Mouse (Mus musculus) embryonic stem cell, embryonic (primary cell): Measurements from ENCODE around the gene Hebp2.

Experiments used
- CTCF ChIA-PET, 4 experiments: fragments of 300-600 bp in 2 of 4; fragments of 350-600 bp in 2 of 4; sonication (Branson Sonifier 250); formaldehyde crosslinking; loops; one replicate each; lab custom pipeline; 2022; ENCODE audit warnings: inconsistent platforms in 2 of 4; lab: Charles Lee
- POLR2A ChIA-PET, 4 experiments: fragments of 300-600 bp in 2 of 4; fragments of 350-600 bp in 2 of 4; sonication (Branson Sonifier 250); formaldehyde crosslinking; loops; one replicate each; lab custom pipeline; 2022; ENCODE audit warnings: antibody characterized with exemption in 4 of 4, inconsistent platforms in 1 of 4; lab: Charles Lee

Gene Hebp2

DNA sequence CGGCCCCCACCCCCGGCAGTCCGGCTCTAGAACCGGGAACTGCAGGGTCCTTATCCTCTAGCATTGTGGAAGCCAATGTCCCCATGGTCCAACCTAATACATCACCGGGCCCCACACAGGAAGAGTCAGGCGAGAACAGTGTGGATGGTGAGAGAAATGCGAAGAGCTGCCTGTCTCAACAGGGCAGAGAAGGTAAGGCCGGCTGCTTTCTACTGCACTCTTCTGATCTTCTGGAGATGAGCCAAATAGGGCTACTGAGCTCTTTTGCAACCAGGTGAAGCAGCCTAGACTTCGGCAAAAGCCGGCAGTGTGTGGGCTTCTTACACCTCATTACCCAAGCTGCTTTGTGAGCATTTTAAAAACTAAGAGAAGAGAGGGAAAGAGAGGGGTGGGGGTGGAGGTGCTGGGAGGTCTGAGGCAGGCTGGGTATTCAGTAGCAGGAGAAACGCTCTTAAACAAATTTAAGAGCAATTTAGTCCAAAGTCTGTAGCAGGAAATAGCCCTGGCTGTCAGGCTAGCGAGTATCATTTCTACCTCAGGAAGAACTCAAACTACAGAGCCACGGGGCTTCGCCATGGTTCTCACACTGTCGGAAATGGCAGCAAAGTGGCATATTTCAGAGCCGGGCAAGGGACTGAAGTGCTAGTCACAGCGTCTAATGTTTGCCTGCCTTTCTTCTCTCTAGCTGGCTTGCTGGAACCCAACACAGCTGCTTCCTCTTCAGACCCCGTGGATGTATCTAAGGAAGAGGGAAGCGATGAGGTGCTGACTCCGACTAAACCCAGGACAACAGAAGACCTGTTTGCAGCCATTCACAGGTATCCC, 18.8 kb downstream of the Hebp2 start:
- CTCF ChIA-PET: interaction anchor here (0.5 to 3.7 kb wide), 21 partner anchors 11 to 1590 kb away, joined by 3 to 30 read pairs (median 5); partner anchors contain the start of gene Hebp2 (in 1 of the 4)
- POLR2A ChIA-PET: interaction anchor here in 3 of 4 experiments (0.6 to 2.2 kb wide), 13 partner anchors 11 to 1290 kb away, joined by 3 to 8 read pairs (median 4); partner anchors contain the start of gene Cited2 (in 1 of the 3)

DNA sequence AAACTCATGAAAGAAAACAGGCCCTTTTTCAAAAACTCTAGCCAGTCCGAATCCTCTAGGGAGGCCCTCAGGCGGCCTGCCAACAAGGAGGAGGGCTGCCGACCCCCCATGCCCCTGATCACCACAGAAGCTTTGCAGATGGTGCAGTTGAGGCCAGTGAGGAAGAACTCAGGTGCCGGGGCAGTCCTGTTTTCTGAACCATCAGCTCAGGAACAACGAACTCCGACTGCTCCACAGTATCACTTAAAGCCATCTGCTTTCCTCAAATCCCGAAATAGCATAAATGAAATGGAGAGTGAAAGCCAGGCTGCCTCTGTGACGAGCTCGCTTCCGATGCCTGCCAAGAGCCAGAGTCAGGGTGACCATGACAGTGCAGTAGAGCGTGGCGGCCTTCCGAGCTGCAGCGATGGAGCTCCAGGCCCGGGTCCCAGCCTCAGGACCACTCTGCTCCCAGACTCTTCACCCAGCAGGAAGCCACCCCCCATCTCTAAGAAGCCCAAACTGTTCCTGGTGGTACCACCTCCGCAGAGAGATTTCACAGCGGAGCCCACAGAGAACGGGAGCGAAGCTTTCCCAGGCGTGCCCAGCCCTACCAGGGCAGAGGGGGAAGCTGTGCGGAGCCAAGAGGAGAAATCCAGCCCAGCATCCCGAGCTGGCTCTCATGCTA, 19.6 kb downstream of the Hebp2 start:
- CTCF ChIA-PET: interaction anchor here (0.5 to 3.7 kb wide), 21 partner anchors 9 to 1589 kb away, joined by 3 to 30 read pairs (median 4); partner anchors contain the start of gene Hebp2 (in 1 of the 4)
- POLR2A ChIA-PET: interaction anchor here in 3 of 4 experiments (0.6 to 2.2 kb wide), 13 partner anchors 11 to 1289 kb away, joined by 3 to 8 read pairs (median 4); partner anchors contain the start of gene Cited2 (in 1 of the 3)

DNA sequence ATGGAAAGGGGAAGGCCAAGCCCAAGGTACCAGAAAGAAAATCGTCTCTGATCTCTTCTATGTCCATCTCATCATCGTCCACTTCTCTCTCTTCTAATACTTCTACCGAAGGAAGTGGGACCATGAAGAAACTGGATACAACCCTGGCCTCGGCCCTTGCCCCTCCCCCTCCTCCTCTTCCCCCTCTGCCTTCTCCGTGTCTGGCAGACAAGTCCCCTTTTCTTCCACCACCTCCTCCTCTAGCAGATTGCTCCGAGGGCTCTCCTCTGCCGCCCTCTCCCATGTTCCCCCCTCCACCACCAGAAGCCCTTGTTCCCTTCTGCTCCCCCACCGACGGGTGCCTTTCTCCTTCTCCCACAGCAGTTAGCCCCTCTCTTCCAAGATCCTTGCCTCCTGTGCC, 20.1 kb downstream of the Hebp2 start:
- POLR2A ChIA-PET: interaction anchor here in 2 of 4 experiments (1.0 to 2.2 kb wide), 4 partner anchors 10 to 803 kb away, joined by 3 to 8 read pairs (median 7); partner anchors contain the start of gene Cited2 (in 1 of the 2)
- CTCF ChIA-PET: interaction anchor here (0.6 to 3.7 kb wide), 8 partner anchors 8 to 238 kb away, joined by 3 to 30 read pairs (median 4); no protein-coding TSS in a partner anchor

DNA sequence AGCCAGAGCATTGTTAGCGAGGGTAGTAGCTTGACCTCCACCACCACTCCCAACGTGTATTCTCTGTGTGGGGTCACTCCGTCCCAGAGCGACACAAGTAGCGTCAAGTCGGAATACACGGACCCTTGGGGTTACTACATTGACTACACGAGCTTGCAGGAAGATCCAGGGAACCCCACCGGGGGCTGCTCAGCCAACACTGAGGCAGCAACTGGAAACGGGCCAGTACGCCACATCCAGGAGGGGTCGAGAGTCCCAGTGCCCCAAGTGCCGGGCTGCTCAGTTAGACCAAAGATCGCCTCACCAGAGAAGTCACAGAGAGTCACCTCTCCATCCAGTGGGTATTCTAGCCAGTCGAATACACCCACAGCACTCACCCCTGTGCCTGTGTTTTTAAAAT, 20.6 kb downstream of the Hebp2 start:
- CTCF ChIA-PET: interaction anchor here in 2 of 4 experiments (0.6 to 1.0 kb wide), 3 partner anchors 133 to 320 kb away, joined by 3 to 5 read pairs (median 3); no protein-coding TSS in a partner anchor
- POLR2A ChIA-PET: interaction anchor here in 1 of 4 experiments (0.6 kb wide), 1 partner anchor 64 kb away, joined by 3 read pairs; no protein-coding TSS in a partner anchor

DNA sequence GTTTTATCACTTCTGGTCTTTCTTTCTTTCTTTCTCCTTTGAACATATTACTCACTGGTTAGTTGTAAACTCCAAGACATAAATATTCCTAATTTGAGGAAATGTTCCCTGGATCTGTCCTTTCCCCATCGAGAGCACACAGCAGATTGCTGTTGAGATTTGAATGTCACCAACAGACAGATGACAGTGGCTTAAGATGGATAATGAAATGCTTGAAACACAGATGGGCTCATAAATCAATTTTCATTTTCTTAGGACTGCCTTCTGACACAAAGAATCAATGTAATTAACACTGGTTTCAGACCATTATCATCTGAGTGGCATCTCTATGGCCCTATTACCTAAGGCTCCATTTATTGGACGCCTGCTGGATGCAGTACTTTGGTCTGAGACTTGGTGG, 23.3 kb downstream of the Hebp2 start:
- POLR2A ChIA-PET: no interaction called here

DNA sequence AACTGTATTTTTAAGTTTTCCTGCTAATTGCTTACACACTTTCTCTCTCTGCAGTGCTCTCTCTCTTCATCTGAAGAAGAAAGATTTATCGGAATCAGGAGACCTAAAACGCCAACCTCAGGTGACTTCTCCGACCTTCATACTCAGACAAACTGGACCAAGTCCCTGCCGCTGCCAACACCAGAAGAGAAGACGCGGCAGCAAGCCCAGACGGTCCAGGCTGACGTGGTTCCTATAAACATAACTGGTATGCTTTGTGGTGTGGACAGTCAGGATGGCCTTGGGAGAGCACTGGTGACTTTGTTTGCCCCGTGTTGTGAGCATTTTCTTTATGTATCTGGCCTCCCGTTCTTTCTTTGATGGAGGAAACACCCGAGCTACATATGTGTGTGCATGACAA, 34.4 kb downstream of the Hebp2 start:
- ChIA-PET CTCF (no interaction called here), POLR2A (no interaction called here)

More for the DNA sequence above, 23.3 kb downstream of the Hebp2 start:
- CTCF ChIA-PET: no interaction called here

DNA sequence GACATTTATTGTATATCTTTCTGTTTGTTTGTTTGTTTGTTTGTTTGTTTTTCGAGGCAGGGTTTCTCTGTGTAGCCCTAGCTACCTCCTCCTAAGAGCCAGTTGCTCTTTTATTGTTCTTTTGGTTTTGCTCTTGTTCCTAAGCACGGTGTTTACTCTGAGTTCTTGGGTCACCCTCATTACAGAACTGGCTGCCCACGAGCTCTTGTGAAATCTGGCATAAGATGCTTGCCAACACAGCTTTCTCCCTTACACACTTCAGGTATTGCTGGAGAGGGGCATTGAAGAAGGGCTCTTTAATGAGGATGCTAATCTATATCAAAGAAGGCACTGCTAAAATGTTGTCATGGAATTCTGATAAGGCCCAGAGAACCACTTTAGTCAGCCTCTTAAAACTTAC, 35.2 kb downstream of the Hebp2 start:
- POLR2A ChIA-PET: interaction anchor here in 3 of 4 experiments (0.6 to 1.0 kb wide), 5 partner anchors 11 to 181 kb away, joined by 3 to 4 read pairs (median 3); no protein-coding TSS in a partner anchor
- CTCF ChIA-PET: interaction anchor here in 1 of 4 experiments (0.7 kb wide), 1 partner anchor 49 kb away, joined by 5 read pairs; no protein-coding TSS in a partner anchor

DNA sequence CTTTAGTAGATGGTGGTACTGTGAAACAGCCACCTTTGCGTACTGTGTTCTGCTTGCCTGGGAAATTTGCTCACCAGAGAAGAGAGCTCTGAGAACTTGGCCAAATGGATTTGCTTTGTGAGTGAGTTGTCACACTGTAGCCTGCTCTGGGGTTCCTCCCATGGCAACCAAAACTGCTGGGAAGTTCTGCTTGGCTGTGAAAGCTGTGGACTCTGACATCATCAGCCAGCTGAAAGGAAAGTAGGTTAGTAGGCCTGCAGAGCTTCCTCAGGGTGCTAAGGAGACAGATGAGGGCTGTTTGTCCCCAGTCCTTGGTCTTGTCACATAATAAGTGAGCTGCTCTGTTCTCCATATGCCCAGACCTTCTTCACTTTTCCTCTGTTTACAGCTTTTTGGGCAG, 37.3 kb downstream of the Hebp2 start:
- POLR2A ChIA-PET: interaction anchor here in 1 of 4 experiments (0.6 to 2.1 kb wide), 3 partner anchors 9 to 78 kb away, joined by 4 to 5 read pairs (median 4); no protein-coding TSS in a partner anchor
- CTCF ChIA-PET: no interaction called here

DNA sequence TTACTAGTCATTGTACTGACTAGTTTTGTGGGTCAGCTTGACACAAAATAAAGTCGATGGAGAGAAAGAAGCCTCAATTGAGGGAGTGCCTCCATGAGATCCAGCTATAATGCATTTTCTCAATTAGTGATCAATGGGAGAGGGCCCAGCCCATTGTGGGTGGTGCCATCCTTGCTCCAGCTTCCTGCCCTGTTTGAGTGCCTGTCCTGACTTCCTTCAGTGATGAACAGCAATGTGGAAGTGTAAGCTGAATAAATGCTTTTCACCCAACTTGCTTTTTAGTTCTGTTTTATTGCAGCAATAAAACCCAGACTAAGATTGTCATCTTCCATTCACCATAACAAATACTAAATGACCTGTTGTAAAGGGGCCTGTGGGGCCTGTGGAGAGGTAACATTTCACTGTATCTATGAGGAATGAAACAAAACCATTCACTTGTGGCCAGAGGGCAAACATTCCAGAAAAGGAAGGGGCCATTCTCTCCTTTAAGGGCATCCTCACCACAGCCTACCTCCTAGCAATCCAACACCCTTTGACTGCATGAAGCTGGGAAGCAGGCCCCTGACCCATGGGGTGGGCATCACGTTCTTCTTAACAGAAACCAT, 37.9 kb downstream of the Hebp2 start:
- CTCF ChIA-PET: no interaction called here

DNA sequence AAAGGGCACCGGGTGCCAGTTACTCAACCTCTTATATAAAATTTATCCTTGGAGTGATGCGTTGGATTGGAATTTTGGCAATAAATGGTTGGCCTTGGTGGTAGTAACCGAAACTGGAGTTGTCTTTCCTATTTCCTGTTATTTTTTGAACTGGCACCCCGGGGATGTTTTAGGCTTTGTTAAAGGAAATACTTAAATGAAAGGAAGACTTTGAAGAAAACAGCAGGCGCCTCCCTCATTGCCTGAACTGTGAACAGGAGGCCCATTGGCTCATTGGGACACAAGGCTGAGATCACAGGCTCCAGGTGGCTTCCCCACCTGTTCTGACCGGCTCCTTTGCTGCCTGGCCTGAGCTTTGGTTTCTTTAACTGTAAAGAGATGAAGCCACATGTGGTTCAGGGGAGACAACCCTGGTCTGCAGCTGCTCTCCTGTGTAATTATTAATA, 39.4 kb downstream of the Hebp2 start:
- ChIA-PET CTCF (interaction anchor here in 2 of 4 experiments (0.5 to 1.0 kb wide), 2 partner anchors 118 to 124 kb away, joined by 3 to 4 read pairs; no protein-coding TSS in a partner anchor), POLR2A (interaction anchor here in 3 of 4 experiments (0.5 to 2.1 kb wide), 8 partner anchors 8 to 215 kb away, joined by 3 to 8 read pairs (median 4); no protein-coding TSS in a partner anchor)

More for the DNA sequence above, 37.9 kb downstream of the Hebp2 start:
- POLR2A ChIA-PET: interaction anchor here in 2 of 4 experiments (0.9 to 2.1 kb wide), 4 partner anchors 9 to 98 kb away, joined by 3 to 5 read pairs (median 4); no protein-coding TSS in a partner anchor

DNA sequence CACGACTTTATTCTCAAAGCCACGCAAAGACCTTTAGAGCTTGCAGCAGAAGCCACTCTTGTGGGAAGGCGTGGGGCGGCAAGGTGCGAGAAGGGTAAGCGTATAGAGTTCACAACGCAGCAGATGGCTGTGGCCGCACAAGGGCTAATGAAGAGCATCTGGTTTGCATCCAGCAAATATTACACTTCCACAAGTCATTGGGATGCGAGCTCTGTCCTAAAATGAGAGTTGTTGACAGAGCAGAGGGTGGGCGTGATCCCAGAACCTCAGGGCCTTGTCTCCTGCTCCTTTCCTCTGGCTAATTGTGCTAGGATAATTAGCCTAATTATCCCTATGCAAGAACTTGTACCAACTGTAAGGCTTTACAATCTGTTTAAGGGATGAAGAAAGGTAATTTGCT, 40.2 kb downstream of the Hebp2 start:
- ChIA-PET POLR2A (interaction anchor here in 2 of 4 experiments (0.6 to 2.0 kb wide), 8 partner anchors 9 to 98 kb away, joined by 3 to 8 read pairs (median 3); no protein-coding TSS in a partner anchor), CTCF (interaction anchor here in 2 of 4 experiments (0.6 to 0.7 kb wide), 2 partner anchors 58 to 100 kb away, joined by 3 to 4 read pairs; no protein-coding TSS in a partner anchor)

DNA sequence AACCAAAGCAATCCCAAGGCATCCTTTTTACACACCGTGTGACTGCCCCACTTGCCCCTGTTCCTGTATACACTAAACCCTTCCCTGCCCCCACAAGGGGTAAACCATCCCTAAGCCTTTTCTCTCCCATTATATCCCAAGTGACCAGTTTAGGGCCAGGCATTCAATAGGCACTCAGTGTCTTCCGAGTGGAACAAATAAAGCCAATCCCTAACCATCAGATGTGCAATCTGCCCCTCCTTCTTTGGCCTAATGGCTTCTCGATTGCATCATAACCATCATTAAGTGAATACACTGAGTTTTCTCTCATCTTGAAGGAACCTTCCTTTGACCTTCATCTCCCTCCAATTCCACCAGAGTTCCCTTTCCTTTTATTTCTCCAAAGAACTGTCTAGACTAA, 43.9 kb downstream of the Hebp2 start:
- POLR2A ChIA-PET: interaction anchor here in 1 of 4 experiments (0.7 to 1.8 kb wide), 6 partner anchors 9 to 113 kb away, joined by 3 to 7 read pairs (median 4); no protein-coding TSS in a partner anchor
- CTCF ChIA-PET: interaction anchor here in 1 of 4 experiments (0.6 kb wide), 1 partner anchor 14 kb away, joined by 3 read pairs; no protein-coding TSS in a partner anchor

DNA sequence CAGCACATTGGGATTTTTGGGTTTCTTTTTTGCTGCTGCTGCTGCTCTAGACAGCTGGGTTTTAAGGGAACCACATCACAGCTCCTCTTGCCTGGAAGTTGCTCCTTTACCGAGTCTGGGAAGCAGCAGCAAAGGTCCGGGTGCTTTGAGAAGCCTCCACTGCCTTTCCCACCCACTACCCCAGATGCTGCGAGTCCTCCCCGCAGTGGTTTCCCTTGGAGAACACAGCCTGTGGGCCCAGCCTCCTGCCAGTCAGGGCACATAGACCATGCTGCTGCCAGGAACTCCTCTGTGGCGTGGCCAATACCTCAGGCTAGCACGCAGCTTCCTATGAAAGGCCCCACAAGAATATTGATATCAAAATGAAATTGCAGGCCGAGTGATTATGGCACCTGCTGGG, 48.8 kb downstream of the Hebp2 start:
- ChIA-PET POLR2A (interaction anchor here in 2 of 4 experiments (0.6 to 1.4 kb wide), 4 partner anchors 9 to 772 kb away, joined by 3 to 4 read pairs (median 4); partner anchors contain the start of gene Tnfaip3 (in 1 of the 2)), CTCF (interaction anchor here in 1 of 4 experiments (0.6 to 0.7 kb wide), 2 partner anchors 36 to 400 kb away, joined by 3 to 4 read pairs; no protein-coding TSS in a partner anchor)

DNA sequence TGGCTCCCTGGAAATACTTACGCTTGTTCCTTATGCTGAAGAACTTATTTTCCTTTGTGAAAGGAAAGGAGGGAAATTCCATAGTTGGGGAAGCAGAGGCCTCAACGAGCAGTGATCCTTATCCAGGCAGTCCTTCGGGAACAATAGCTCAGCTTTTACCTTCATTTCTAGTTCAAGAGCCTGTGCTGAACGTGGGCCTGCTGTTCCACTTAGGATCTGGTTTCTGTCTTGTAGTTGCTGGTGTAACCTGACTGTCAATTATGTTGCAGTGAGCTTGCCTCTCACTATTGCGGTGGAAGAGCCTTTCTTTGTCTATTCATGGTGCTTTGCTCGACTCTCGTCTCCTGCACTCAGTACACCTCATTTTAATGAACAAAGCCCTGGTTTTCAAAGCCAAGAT, 51.6 kb downstream of the Hebp2 start:
- POLR2A ChIA-PET: interaction anchor here in 2 of 4 experiments (0.5 to 2.7 kb wide), 6 partner anchors 8 to 93 kb away, joined by 3 to 7 read pairs (median 4); no protein-coding TSS in a partner anchor
- CTCF ChIA-PET: interaction anchor here in 2 of 4 experiments (0.5 to 1.4 kb wide), 2 partner anchors 35 to 97 kb away, joined by 3 to 4 read pairs; no protein-coding TSS in a partner anchor

DNA sequence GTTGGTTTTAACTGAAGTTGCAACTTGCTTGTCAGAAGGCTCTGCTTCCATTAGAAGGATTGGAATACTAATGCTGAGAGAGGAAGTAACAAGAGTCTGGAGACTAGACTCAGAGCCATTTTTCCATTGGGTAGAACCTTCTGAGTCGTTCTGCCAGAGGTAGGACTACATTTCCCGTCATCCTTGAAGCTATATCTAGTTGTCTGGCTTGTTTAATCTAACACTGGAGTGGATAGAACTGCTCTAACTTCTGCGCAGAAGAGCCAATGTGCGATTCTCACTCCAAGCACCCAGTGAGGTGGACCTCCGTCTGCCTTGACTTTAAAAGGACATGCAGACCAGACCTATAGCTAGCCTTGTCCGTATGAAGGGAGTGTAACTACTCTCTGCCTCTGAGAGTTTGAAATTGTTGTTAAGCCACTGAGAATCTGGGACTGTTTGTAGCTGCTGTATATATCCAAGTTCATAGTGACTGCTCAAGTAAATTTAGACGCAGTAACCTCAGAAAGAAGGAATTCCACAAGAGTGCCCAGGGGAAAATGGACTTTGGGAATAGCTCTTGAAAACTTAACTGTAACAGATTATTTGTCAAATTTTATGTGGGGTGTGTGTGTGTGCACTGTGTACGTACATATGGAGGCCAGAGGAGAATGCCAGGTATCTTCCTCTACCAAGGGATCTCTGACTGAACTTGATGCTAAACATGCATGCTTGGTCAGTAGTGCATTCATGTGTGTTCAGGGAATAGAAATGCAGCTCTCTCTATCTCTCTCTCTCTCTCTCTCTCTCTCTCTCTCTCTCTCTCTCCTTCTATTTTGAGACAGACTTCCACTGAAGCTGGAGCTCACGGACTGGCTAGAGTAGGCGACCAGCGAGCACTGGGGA, 52.6 kb downstream of the Hebp2 start:
- ChIA-PET POLR2A (interaction anchor here in 3 of 4 experiments (0.6 to 2.7 kb wide), 12 partner anchors 9 to 288 kb away, joined by 3 to 9 read pairs (median 4); no protein-coding TSS in a partner anchor), CTCF (interaction anchor here in 1 of 4 experiments (0.6 kb wide), 1 partner anchor 79 kb away, joined by 3 read pairs; no protein-coding TSS in a partner anchor)

DNA sequence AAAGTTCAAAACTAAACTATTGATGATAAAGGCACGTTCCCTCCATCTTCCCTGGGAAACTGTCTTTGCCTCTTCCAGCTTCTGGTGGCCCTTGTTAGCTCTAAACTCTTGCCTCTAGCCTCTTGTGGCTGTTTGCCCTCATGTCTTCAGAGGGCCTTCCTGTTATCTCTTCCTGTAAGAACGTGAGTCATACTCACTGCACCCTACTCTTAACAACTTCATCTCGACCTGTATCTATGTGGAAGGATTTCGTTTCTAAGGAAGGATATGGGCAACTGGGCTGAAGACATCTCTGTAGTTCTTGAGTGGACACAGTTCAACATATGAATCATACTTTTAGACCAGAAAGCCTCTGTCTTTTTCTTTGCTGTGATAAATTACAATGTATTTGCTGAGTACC, 53.9 kb downstream of the Hebp2 start:
- ChIA-PET CTCF (no interaction called here), POLR2A (interaction anchor here in 2 of 4 experiments (0.9 to 2.7 kb wide), 10 partner anchors 9 to 66 kb away, joined by 3 to 7 read pairs (median 4); no protein-coding TSS in a partner anchor)
